Mouse (Mus musculus): ENCODE results near the gene Clca2. TPM values are rescaled to one million over a fixed set of nuclear protein-coding genes. Genes with fewer than 3 reads are reported as not detected.

Clca2 gene
- total RNA-seq (2017): not detected in 2 replicates

DNA sequence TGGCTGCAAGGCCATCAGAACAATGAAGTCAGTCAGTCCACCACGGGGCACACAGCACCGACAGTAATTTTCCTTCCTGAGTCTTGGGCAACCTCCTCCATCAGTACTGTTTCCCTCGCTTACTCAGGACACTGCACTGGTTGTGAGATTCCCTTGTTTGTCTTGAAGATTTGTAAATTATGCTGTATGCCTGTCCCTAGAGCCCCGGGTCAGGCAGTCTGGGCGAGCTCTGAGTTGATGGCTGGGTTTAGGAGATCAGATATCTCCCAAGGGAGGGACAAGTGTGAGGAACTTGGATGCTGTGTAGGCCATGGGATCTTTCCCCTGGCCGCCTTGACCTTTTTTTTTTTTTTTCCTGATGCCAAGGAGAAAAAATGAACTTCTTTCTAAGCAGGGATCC lies at the start of gene Clca2:
Gene Clca2, minus strand, starts transcription at position 153 of the 400 bp plus-strand sequence.
- no peak for ATAC-seq (ENCODE audit: extremely low read depth, insufficient number of reproducible peaks, low FRiP score, poor library complexity, severe bottlenecking)

DNA sequence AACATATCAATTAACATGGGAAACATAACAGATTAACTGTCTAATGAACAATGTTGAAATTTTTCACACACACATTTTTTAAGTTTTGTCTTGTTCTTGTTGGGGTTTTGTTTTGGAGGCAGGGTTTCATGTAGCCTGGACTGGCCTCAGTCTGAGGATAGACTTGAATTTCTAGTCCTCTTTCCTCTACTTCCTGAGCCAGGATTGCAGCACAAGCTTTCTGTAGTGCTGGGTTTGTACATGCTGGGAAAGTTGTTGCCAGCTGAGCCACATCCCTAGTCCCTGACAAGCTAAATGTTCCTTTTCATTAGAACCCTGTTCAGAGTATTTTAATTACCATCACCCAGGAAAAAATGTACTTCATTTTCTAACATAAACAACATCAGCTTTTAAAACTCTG lies 48.7 kb upstream of the Clca2 start:
- ATAC-seq (ENCODE audit: extremely low read depth, insufficient number of reproducible peaks, low FRiP score, poor library complexity, severe bottlenecking): no peak

DNA sequence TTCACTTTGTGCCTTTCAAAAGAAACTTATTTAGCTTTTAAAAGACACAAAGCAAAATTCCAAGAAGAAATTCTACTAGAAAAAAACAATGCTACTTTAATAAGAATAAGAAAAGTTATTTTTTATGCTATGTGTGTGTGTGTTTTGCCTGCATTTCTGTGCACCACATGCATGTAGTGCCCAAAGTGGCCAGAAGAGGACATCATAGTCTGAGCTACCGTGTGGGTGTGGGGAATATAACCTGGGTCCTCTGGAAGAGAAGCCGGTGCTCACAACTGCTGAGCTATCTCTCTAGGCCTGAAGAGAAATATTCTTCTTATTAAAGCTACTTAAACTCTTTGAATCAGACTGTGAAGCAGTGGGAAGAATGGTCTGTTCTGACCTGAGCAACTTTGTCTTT lies 48.2 kb upstream of the Clca2 start:
- ATAC-seq (ENCODE audit: extremely low read depth, insufficient number of reproducible peaks, low FRiP score, poor library complexity, severe bottlenecking): no peak

DNA sequence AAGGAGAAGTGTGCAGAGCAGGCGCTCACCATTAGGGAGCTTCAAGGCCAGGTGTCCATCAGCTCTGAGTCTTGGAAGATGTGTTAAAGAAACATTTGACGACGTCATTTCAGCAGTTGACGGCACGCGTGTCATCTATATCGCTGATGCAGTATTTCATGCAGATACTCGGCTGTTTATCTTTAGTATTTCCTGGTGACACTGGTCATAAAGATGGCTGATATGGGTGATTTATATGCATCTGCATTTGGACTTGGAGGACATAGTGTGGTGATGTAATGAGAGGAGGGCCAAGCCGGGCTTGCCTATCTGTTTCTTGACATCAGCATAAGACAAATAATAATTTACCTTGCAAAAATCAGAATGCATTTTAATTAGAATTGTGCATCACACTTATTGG lies 47.6 kb upstream of the Clca2 start:
- ATAC-seq (ENCODE audit: extremely low read depth, insufficient number of reproducible peaks, low FRiP score, poor library complexity, severe bottlenecking): no peak

DNA sequence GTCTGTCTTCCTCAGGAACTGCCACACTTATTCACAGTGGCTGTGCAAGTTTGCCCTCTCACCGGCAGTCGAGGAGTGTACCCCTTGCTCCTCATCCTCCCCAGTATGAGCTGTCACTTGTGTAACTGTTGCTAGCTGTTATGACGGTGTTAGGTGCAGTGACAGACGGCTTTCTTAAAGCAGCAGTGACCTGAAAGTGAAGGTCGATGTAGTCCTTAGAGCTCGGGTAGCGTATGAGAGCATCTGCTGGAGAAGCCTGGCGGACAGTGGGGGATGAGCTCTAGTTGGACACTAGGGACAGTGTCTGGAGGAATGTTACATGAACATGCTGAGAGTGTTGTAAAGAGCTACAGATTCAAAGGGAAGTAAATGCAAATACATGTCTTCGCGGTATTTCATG lies 44.6 kb upstream of the Clca2 start:
- no peak for ATAC-seq (ENCODE audit: extremely low read depth, insufficient number of reproducible peaks, low FRiP score, poor library complexity, severe bottlenecking)

DNA sequence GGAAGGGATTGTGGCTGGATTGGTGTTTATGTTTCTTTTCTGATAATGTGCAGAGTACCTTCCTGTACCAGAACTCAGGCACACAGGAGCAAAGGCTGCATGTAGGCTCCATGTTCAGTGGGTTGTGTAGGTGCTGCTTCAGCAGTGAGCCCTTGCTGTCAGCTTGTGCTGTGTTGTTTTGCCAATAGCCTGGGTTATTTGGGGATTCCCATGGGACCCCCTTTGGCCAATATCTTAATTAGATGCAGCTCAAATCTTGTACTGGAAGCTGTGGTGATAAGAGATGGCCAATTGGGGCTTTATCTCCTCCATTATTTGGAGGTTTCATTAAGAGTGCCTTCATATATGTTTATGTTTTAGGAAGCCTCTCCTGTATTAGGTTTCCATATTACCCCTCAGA lies 43.7 kb upstream of the Clca2 start:
- no peak for ATAC-seq (ENCODE audit: extremely low read depth, insufficient number of reproducible peaks, low FRiP score, poor library complexity, severe bottlenecking)

DNA sequence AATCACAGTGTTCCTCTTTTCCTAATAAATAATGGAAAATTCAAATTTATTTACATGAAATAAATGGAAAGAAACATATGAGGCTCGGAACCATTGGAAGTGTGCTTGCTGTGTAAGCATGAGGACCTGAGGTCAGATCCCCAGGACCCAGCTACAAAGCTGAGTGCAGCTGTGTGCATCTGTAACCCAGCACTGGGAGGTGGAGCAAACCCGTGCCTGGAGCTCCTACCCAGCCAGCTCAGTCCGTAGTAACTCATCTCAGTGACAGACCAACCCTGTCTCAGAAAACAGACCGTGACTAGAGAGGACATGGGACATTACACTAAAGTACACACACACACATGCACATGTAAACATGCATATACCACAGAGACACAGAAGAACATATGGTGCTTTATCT lies 41.0 kb upstream of the Clca2 start:
- ATAC-seq (ENCODE audit: extremely low read depth, insufficient number of reproducible peaks, low FRiP score, poor library complexity, severe bottlenecking): no peak

DNA sequence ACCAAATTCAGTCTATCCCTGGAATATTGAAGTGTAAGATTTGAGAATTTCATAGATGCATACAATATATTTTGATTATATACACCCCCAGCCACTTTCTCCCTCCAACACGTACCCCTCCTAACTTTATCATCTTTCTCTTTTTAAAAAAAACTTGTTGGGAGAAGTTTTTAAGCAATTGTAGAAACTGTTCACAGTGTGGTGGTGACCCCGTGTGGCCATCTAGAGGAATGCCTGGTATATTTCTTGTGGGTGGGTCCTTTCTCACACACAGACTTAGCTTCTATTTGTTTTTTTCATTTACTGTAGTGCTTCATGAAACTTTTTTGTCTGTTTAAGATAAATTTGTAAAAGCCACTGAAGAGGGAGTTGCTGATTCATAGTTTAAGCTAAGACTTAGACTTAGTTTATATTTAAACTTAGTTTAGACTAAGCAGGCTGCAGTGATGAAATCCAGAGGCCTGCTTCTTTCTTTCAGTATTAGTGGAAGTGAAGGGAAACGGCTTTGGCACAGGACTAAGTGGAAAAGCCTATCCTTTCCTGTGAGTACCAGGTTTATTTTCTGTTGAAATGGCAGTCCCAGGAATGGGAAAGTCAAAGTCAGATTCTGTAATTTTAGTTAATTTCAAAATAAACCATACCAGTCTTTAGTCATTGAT lies 32.1 kb upstream of the Clca2 start:
- peak; percentile 71; the same call in 1 of the 2 replicates for ATAC-seq (ENCODE audit: extremely low read depth, insufficient number of reproducible peaks, low FRiP score, poor library complexity, severe bottlenecking)

DNA sequence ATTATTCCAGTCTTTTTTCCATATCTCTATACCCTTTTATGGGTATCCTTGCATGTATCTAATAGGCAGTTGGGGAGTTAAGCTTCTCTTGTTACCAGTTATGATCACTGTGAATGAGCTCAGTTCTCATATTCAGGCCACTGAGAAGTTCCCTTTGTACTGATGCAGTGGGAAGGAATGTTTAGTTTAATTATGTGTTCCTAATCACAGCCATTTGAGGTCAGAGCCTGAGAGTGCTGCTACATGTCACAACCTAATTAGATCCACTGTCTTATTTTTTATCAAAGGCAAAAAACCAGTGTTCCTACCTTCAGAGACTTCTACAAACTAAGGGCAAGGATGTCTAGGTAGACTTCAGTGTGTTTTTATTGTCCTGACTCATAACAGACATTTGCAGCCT lies 30.1 kb upstream of the Clca2 start:
- no peak for ATAC-seq (ENCODE audit: extremely low read depth, insufficient number of reproducible peaks, low FRiP score, poor library complexity, severe bottlenecking)

DNA sequence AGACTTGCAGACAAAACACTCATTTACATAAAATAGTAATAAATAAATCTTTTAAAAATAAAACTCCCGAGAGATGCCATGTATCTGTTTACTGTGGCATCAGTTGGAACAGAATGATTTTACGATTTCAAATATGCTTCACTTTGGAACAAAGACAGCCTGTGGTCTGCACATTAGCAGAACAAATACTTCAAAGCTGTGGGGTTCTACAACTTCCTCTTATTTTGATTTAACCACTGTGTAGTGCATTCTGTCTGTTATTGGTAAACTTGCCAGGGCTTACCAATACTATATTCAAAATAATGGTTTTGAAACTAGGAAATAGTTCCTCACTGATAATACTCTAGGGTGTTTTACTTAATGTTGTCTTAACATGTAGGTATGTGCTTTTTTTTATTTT lies 27.4 kb upstream of the Clca2 start:
- no peak for ATAC-seq (ENCODE audit: extremely low read depth, insufficient number of reproducible peaks, low FRiP score, poor library complexity, severe bottlenecking)

DNA sequence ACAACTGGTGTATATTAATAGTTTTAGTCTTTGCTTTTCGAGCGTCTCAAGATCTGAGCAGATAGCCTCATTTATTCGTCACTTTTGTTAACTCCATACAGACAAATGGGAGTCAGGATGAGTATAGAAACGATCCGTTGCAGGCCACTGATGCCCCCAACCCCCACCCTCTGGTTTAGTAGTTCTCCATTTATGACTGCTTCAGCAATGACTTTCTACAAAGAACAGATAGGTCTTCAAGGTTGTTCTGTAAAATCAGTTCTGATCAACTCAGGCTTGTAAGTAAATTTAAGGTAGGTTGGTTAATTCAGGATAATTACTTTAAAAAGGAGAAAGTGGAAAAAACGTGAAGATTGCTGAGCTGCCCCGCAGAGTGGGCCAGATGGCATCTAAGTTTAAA lies 20.2 kb upstream of the Clca2 start:
- no peak for ATAC-seq (ENCODE audit: extremely low read depth, insufficient number of reproducible peaks, low FRiP score, poor library complexity, severe bottlenecking)

DNA sequence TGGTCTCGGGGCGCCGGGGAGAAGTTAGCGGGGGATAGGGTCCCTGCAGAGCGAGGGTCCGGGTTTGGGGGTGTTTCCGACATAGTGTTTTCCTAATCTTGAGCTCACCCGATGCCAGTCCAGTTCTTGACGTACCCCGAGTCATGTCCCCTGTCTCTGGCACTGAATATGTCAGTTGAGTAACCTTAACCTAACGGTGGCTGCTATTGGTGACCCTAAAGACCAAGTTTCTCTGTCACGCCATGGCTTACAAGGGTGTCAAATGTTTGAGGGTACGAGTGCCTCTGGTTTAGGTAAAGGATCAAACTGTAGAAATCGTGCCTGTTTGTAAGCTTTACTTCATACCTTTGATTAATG lies 19.7 kb upstream of the Clca2 start:
- ATAC-seq (ENCODE audit: extremely low read depth, insufficient number of reproducible peaks, low FRiP score, poor library complexity, severe bottlenecking): 0 out of 2 replicates have a peak, but pooled peaks have one; percentile 2

DNA sequence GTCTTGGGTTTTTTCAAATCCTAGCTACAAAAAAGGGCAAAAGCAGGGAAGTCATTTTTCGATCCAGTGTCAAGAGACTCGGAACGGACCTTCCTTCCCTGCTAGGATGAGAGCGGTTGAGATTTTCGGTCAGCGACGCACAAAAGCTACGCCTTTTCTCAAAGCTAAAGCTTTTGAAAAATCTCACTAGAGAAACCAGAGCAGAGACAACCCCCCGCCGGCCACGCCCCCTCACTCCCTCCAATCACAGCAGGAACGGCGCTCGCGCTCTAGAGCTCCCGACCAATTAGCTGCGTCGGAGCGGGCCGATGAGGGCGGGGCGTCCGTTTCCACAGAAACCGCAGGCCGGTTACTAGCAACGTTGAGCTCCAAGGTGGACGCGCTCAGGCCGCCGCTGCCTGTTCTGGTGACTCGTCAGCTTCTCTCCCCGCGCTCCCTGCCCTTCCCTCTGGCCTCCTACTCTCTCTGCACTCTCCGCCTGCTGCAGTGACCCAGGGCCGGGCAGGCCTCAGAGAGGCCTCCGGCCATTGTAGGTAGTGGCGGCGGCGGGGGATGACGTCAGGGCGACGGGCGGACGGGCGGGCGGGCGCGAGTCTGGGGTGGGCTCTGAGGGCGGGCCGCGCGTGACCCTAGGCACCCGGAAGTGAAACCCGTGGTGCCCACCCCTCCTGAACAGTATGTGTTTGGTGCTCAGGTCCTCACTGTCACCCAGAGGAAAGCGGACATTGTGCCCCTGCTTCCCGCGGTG lies 19.2 kb upstream of the Clca2 start, which contains the start of gene Odf2l:
Gene Odf2l, plus strand, starts transcription at position 335 of the 748 bp plus-strand sequence.
- peak; percentile 98 for ATAC-seq (ENCODE audit: extremely low read depth, insufficient number of reproducible peaks, low FRiP score, poor library complexity, severe bottlenecking)

DNA sequence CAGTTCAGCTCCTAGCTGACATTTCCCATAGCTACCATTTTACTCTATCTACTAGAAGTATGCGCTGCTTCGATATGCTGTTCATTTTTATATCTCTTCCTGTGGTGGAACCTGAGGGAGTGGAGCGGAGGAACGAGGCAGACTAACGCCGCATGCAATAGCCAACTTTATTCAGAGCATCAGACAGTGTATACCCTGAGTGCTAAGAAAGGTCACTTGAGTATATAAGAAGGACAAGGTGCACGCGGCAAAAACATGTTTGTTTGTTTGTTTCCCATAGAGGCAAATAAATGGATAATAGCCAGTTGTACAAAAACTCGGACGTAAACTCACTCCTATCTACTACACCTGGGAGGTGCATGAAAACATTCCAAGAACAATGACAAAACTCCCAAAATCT lies 18.4 kb upstream of the Clca2 start:
- ATAC-seq (ENCODE audit: extremely low read depth, insufficient number of reproducible peaks, low FRiP score, poor library complexity, severe bottlenecking): no peak

DNA sequence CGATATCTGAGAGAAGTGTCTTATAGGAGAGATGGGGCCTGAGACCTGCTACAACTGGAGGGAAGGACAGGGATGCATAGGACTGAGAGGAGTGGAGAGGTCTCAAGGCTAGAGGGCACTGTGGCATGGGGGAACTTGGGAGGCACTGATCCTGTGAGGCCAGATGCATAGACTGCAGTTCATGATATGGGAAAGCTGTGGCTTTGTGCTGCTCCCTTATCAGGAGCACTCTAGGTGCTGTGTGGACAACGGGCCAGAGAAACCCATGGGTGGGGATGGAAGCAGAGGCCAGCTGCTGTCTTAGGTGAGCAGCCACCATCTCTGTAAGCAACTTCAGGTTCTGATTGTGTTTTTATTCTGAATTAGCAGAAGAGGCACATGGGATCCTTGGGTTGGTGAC lies 15.9 kb upstream of the Clca2 start:
- no peak for ATAC-seq (ENCODE audit: extremely low read depth, insufficient number of reproducible peaks, low FRiP score, poor library complexity, severe bottlenecking)

DNA sequence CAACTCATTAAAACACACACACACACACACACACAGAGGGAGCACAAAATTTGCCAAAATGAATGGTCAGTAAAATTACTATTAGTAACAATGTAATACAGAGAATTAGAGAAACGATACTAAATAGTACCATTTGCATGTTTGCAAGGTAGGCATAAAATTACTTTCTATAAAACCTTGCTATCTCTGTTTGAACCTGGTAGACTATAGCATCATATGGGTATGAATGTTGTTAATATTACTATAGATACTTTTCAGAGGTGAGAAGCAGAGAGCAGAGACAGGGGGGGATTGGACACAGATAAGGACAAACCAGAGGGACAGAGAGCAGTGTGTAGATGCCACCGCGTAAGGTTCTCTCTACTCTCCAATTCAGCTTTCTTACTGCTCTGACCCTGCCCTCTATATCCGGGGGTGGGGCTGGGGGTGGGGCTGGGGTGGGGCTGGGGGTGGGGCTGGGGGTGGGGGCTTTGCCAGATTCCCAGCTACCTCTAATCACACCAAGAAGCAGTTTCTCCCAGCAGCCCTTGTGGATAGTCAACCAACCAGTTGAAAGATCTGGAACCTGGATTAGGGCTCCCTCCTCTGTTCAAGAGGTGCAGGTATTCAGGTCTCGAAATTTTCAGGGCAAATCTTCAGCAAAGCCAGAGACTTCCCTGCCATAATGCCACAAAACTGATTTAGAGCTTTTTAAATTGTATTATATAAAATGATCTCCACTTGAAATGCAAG lies 6.7 kb upstream of the Clca2 start:
- ATAC-seq (ENCODE audit: extremely low read depth, insufficient number of reproducible peaks, low FRiP score, poor library complexity, severe bottlenecking): no peak

DNA sequence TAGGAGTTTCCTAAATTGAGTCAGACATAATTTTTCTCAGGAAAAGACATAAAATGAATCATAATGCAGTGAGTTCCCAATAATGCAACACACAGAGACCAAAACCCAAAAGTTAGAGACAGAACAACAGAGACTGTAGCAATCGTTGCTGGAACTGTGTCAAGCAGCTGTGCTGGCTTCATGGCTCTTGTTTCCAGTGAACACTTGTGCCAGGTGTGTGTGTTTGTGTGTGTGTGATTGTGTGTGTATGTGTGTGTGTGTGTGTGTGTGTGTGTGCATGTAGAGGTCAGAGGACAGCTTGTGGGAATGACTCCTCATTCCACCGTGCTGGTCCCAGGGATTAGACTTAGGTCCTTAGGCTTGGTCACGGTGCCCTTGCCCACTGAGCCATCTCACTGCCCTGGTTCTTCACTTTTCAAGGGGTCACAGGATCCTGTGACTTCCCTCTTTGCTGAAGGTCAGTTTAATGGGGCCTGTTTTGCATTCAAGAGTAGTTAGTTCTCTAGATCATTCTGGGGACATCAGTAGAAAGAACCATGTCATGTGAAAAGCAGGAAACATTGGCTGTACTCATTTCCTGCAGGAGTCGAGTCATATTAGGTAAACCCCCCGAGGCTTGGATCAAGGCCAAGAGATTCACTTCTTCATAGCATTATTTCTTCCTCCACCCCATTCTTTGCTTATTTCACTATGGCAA lies 6.0 kb upstream of the Clca2 start:
- ATAC-seq (ENCODE audit: extremely low read depth, insufficient number of reproducible peaks, low FRiP score, poor library complexity, severe bottlenecking): no peak

DNA sequence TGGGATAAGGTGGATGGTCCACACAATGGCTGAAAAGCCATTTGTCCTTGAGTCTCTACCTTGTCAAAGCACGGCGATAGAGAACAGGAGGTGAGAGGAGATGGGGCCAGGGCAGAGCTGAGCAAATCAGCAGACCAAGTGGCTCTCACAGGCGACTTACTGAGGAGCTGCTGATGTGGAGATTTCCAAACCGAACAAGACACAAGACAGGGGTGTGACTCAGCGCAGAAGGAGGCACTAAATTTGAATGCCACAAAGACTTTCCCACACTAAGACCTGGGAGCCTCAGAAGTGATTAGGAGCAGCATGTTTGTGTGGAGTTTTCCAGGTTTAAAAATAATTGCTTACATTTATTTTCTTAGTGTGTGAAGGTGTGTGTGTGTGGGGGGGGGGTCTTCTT lies 4.5 kb upstream of the Clca2 start:
- no peak for ATAC-seq (ENCODE audit: extremely low read depth, insufficient number of reproducible peaks, low FRiP score, poor library complexity, severe bottlenecking)

DNA sequence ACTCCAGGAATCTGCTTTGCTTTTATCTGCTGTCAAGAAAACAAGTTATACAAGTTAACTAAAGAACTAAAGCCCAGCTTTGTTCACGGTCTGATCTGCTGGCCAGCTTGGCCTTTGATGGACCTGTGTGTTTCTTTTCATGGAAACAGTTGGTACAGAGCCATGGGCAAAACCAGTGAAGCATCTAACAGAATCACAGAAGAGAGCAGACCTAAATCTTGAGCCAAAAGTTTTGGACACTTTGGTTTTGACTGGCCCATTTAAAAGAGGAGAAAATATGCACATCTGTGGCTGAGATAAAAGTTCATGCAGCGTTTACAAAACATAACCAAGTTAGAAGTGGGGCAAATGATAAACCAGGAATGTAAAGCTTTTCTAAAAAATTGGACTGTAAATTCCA lies 4.1 kb upstream of the Clca2 start:
- no peak for ATAC-seq (ENCODE audit: extremely low read depth, insufficient number of reproducible peaks, low FRiP score, poor library complexity, severe bottlenecking)

Data from neutrophil, adult 5-6 weeks (primary cell).